Mouse (Mus musculus) ES-E14 (cell line): ENCODE results near the gene Ern2.

Source experiments
- CHD2 ChIP-seq: IDR thresholded peaks from 2 replicates; pipeline ENCODE4 v1.6.1; 2014; ENCODE audit warnings: mild to moderate bottlenecking, low read depth, low read length, inconsistent platforms
- HCFC1 ChIP-seq: IDR thresholded peaks from 2 replicates; pipeline ENCODE4 v1.6.1; 2012; ENCODE audit warnings: low read length, inconsistent platforms, borderline replicate concordance; ENCODE audit not compliant: insufficient read depth
- MAFK ChIP-seq: IDR thresholded peaks from 2 replicates; pipeline ENCODE4 v1.6.1; 2014; ENCODE audit warnings: mild to moderate bottlenecking, low read depth, low read length, inconsistent platforms; ENCODE audit not compliant: insufficient read depth
- ZC3H11A ChIP-seq: IDR thresholded peaks from 2 replicates; pipeline ENCODE4 v1.6.1; 2012; ENCODE audit warnings: low read depth, mild to moderate bottlenecking, inconsistent platforms, low read length, borderline replicate concordance
- ZNF384 ChIP-seq: IDR thresholded peaks from 2 replicates; pipeline ENCODE4 v1.6.1; 2012; ENCODE audit warnings: low read depth, low read length, inconsistent platforms

- TF ChIP-seq MAFK (no peak), ZNF384 (no peak), CHD2 (no peak), ZC3H11A (no peak), HCFC1 (no peak)
Measured at GRCm38 (mm10) chr7:122191097-122191496, 5.1 kb upstream of the Ern2 start.
